Mouse (Mus musculus) mouse embryonic stem cell (cell line): ENCODE data around the gene Rnf224.

Experiments
- in situ Hi-C, 2 experiments: fragments of 300-500 bp; cut with MboI; formaldehyde crosslinking; loops; 1 replicate in 1 of 2; 3 replicates in 1 of 2; pipeline ENCODE4 v1.14.3; 2019 to 2020; ENCODE audit warnings: low sequenced_read_pairs in 2 of 2, low pct_unique_long_range_greater_than_20kb in 1 of 2, mixed read lengths in 1 of 2; ENCODE audit not compliant: unreplicated experiment in 1 of 2

The Rnf224 gene

DNA sequence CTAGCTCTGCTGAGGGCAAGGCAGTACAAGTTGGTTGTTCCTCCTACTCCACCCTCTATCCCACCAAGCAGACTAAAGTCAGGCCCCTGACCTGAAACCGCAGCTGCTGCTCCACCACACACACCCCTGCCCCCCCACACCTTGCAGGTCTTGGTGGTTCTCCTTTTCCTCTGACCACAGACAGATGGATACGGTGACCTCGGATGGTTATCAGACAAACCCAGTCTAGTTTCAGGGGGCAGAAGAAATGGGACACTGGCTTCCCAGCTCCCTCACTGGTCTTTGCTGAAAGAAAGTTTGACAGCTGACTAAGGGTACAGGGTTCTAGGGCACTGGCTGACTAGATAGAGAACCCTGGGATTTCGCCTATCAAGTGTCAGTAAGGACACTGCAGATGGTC is 3.2 kb downstream of the Rnf224 start:
- in situ Hi-C loops: no loop called here

DNA sequence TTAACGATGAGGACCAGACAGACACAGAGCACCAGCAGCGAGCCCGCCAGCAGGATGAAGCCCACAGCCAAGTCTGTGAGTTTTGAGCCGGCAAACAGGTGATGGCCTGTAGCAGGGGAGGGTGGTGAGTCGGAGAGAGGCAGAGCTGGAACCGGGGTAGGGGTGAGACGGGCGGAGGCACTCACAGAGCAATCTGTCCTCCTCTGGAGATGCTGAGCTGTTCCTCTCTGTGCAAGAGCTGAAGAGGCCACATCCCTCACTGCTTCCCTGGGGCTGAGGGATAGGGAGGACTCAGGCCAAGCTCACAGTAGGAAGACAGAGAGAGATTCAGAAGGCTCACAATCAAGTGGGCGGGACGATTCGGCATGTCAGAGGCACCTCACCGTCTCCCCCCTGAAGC is 5.5 kb downstream of the Rnf224 start:
- in situ Hi-C loops: no loop called here

DNA sequence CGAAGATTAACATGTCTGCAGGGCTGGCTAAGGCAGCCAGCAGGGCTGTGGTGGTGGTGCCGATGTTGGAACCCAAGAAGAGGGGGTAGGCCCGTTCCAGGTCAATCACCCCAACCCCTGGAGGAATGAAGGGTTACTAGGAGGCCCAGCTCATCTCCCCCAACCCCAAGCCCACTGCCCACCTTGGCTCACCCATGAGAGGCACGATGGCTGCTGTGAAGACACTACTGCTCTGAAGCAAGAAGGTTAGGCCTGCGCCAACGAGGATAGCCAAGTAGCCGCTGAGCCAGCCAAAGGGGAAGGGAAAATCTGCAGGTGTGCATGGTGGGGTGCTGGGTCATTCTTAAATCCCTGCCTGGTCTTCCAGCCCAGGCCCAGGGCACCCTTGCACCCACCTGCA is 6.0 kb downstream of the Rnf224 start:
- in situ Hi-C loops: no loop called here

DNA sequence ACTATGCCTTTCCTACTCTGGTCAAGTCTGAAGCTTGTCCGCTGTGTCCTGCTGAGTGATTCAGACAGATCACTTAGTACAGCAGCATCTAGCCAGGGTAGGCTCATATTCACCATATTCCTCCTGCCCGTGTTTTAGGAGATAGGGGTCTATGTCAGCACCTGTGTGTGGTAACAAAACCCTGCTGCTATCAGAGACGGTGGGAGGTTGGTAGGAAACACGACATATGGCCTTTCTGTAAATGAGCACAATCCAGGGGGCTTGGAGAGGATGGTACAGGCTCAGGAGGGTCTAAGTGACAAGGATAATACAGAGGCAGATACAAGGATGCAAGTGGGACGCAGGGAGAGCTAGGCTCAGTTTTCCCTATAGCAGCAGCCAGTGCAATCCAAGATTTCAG is 7.0 kb downstream of the Rnf224 start:
- in situ Hi-C loops: no loop called here

DNA sequence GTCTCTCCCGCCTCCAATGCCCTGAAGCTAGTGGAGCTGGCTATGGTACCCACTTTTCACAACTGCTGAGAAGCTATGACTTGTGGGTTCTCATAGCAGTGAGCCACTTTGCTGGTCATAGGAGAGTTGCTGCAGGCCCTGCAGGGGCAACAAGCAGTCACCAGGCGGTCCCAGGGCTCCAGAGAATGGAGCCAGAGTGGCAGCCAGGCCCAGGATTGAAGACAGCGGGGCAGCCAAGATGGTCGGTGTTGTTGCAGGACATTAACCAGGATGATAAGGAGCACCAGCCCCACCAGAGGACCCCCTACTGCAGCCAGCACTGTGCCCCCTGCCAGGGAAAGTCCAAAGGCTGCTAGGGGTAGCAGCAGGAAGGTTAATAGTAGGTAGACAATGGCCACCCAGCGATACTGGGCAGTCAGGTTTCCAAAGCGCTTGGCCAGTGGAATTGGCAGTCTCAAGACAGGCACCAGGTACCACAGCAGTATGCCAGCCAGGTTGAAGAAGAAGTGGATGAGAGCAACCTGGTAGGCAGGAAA is 7.5 kb downstream of the Rnf224 start:
- in situ Hi-C loops: no loop called here

DNA sequence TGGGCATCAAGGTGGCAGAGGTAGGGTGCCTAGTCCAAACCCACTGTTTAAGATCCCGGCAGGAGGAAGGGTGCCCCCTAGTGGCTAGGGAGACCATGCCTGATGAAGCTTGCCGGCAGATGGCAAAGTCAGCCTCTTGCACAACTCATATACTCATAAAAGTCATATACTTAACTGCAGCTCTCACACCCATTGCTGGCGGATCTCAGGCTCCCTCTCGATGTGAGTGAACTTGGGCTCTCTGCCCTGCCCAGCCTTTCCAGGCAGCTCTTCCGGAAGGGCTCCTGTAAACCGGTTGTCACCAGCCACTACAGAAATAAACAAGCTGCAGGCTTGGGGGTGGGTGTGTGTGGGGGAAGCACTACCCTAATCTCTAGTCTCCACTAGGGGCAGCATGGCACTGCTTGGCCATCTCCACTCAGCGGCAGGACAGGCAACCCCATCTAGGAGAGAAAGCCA is 8.1 kb downstream of the Rnf224 start:
- in situ Hi-C loops: no loop called here

DNA sequence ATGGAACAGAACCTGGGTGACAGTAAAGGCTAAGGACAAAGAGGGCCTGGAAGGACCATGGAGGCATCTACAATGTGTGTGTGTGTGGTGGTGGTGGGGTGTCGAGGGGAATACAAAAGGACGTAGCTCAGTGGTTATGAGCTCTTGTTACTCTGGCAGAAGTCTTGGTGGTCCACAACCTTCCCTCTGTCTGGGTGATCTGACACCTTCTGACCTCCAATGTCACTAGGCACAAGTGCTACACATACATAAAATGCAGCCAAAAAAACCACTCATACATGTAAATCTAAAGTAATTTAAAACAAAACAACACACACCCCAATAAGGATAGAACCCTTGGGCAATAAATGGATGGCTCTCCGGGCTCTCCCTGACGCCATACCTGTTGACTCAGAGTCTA is 9.2 kb downstream of the Rnf224 start:
- in situ Hi-C loops: no loop called here

DNA sequence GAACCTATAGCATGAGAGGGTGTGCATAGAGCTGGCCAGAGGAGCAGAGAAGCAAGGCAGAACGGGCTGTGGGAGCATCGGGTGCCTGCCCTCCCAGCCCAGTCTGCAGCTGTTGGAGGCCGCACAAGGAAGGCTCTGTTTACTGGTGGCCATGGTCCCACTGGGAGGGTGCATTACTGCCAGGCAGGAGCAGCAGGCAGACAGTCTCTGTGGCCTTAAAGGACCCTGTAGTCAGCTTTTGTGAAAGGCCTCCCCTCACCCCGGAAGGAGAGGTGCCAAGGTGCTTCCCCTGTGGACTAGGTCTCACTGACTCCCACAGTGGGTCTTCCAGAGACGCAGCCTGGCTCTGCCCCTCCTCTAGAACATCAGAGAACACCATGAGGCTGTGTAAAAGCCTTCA is 9.7 kb downstream of the Rnf224 start:
- in situ Hi-C loops: no loop called here

DNA sequence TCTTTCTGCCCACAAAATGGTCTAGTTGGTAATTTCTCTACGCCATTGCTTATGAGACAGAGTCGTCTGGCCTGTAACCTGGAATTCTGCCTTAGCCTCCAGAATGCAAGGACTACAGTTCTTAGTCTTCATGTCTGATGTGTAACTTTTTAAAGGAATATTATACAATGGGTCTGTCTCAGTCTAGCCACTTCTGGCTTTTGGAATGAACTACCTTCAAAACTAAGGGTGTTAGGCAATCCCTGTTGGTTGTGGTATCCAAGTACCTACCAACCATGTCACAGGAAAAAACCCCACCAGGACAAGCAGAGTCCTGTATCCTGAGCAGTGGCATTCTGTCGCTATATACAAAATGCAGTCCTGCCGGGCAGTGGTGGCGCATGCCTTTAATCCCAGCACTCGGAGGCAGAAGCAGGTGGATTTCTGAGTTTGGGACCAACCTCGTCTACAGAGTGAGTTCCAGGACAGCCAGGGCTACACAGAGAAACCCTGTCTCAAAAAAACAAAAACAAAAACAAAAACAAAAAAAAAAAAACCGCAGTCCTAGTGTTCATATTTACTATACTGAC is 10.7 kb downstream of the Rnf224 start:
- in situ Hi-C loops: no loop called here

DNA sequence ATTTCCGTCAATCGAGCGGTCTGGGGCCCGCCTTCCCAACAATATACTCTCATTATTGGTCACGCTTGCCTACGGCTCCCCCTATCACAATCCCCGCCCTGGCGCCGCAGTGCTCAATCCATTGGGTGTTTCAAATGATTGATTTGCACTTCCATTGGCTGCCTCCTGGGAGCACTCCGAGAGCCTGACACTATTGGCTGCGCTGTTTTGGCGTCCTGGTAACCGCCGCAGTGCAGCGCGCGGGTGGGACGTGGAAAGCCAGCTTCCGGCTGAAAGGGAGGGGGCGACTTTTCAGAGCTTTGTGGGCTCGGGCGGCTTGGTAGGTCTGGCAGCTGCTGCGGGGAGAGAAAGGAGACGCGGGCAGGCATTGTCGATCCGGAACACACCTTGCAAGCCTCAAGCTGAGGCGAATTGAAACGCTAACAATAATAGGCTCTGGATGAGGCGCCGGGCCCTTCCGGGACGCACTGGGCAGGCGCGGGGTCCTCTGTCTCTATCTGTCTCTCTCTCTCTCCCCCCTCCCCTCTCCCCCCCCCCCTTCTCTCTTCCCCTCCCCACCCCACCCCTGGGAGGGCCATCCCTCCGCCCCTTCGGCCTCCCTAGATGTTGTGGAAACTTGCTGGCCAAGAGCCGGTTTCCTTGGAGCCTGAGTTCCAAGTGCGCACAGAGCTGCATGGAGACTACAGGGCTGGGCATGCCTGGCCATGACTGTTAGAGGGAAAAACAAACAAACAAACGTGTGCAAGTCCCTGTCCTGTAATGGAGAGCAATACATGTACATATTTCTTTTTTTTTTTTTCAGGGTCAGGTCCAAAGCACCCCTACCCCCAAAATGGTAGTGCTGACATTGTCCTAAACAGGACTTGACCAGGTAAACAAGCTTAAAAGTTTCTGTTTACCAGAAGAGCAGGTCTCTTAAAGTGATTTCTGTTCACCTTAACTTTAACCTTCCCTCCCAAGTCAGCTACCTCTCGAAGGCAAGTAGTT is 11.5 kb downstream of the Rnf224 start:
- in situ Hi-C loops: no loop called here

DNA sequence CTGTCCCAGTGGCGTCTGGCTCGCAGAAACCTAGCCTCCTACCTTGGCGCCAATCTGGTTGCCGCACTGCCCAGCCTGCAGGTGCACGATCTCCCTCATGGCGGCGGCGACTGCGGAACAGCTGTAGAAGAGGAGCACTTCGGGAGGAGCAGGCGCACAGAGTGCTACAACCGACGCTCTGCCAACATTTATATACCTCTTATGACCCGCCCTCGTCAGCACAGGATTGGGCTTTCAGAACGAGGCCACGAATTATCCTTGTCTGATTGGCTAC is 12.2 kb downstream of the Rnf224 start, which contains the start of gene Tubb4b:
TSS of gene Tubb4b (minus strand) at position 211 of the 274 bp plus-strand sequence.
- in situ Hi-C loops: no loop called here

DNA sequence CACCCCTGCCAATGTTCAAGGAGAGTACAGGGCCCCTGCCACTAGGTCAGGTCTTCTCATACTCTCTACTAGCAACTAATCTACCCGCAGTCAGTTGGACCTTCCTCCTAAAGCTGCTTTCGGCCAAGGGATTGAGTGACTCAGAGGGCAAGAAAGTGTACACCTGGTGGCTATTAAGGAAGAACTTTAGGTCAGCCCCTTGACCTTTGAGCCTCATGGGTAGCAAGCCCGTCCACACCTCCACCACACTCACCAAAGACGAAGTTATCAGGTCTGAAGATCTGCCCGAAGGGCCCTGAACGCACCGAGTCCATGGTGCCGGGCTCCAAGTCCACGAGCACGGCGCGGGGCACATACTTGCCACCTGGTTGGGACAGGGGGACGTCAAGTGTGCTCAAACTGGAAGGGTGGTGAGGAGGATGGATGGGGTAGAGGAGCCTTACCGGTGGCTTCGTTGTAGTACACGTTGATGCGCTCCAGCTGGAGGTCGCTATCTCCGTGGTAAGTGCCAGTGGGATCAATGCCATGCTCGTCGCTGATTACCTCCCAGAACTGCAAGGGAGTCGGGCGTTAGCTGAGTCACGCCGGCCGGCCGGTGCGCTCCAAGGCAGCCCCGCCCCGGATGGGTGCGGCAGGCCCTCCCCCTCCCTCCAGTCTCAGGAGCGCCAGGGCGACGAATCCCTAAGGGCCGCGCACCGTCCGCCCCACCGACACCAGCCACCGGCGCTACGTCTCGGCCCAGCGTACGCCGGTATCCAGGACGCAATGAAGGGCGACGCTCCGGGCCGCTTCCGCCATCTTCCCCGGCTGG is 12.7 kb downstream of the Rnf224 start:
- in situ Hi-C loops: no loop called here

DNA sequence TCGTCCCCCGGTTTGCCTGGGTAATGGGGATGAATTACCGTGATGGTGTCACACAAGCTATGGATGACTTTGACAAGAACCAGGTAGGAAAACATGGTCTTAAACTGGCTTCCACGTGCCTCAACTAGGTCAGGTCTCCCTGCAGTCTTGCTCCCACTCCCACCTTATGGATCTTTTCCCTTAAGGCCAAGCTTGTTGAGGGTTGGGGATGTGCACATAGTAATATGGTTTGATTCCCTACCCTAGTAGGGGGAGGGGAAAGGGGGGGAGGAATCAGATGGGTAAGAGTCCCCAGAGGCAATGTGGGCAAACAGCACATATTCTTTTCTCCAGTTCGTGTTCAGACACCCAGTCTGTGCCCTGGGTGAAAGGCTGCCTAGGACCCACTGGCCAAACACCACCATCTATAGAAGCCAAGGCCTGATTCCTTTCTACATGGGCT is 15.2 kb downstream of the Rnf224 start:
- in situ Hi-C loops: no loop called here

DNA sequence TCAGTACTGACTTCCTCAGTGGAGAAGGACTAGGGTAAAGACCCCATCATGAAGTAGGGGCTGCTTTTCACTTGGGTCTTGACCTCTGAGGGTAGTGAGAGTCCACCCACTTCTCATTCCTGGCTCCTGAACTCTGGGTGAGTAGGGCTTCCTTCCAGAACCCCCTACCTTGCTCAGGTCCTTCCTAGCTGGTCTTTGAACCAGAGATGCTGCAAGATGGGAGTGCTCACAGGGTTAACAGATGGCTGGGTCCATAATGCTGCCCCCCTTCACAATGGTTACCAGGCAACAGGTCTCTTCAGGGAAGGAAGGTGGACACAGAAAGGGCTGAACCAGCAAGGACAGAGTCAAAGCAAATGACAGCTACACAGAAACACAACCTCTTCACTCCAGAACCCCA is 18.1 kb downstream of the Rnf224 start, which contains the start of gene Fam166a:
TSS of gene Fam166a (plus strand) at position 301 of the 400 bp plus-strand sequence.
- in situ Hi-C loops: no loop called here

DNA sequence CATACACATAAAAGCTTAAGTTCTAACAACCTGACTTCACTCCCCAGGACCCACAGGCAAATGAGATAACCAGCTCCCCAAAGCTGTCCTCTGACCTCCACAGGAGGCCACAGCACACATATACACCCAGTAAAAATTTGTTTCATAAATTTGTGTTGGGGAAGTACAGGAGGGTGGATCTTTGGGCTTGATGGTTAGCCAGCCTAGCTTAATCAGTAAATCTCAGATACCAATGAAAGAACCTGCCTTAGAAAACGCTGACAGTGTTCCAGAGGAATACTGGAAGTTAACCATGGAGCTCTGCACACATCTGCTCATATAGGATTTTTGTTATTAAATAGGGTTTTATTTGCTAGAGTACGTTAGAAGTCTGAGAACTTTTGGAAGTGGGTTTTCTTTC is 18.9 kb downstream of the Rnf224 start:
- in situ Hi-C loops: no loop called here

DNA sequence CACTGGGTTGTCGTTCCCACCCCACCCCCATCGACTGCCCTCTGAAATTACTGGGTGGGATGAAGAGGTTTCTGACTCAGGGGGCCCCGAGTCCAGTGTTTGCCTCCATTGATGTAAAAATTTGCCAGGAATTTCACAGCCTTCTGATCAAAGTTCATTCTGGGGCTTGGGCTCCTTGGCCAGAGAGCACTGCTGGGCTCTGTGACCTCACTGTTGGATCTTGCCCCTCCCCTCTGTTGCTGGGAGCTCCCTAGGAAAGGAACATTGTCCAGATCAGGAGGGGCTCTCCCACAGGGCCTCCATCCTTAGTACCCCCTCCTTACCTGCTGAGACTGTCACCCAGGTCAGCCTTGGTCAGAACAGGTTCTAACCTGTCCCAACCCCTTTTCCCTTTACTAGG is 22.1 kb downstream of the Rnf224 start, which contains the start of gene Stpg3:
TSS of gene Stpg3 (minus strand) at position 194 of the 400 bp plus-strand sequence.
- in situ Hi-C loops: no loop called here

DNA sequence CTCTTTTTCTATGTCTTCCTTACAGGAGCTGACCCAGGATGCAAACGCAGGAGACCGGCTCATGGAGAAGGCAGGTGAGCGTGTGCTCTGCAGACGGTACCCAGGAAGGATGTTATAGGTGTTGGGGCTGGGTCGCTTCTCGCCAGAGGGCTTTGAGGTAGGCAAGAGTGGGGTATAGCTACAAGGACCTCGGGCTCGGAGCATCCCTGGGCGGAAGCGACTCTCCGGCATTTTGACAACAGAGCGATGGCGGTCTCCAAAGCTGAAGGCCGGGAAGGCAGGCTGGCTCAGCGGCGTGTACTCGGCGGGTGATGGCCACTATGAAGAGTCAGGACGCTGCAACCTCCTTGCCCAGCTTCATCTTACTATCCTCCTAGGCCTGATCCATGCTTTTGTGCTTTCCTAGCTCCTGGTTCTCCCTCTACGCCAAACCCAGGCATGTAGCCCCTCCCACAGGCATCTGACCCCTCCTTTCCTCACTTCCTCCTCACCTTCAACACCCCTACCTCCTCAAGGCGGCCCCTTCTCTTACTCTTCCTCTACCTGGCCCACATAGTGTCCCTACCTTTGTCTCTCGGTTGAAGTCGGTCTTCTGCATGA is 23.2 kb downstream of the Rnf224 start:
- in situ Hi-C loops: no loop called here

DNA sequence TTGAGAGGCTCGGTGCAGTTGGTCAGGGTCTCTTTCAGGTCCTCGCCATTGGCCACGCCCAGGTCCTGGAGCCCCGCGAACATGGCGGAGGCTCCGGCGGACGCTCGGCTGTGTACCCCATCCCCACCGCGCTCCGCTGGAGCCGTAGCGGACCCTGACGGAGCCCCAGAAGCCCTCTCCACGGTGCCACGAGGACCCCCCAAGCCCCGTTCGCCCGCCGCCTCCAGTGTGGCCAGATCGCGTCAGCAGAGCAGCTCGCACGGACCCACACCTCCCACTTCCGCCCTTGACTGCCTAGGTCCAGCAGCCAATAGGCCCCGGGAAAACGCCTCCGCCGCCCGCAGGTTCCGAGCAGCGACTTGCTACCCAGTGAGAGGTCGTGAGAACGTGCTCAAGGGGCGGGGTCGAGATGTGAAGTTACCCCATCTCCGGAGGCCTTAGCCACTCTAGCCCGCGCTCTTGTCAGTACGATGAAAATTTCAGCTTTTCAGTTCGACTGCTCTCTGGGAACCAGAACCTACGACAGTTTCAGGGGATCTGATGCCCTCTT is 25.4 kb downstream of the Rnf224 start, which contains the start of gene Nelfb:
TSS of gene Nelfb (minus strand) at position 369 of the 550 bp plus-strand sequence.
- in situ Hi-C loops: no loop called here
